Mouse (Mus musculus) heart, adult 2 months (tissue): ENCODE measurements around the gene Gm21188. TPM values are rescaled to one million over a fixed set of nuclear protein-coding genes. Genes with fewer than 3 reads are reported as not detected.
"Not testable (repeated sequence)": the region's sequence is repeated elsewhere in the genome, so short reads cannot be mapped to it uniquely, and the experiment has no call there.

Source experiments
- DNase-seq, 2 experiments: peaks; one replicate each; pipeline ENCODE4 v3.0.0; 2021
- H3K27ac ChIP-seq: fragments of 200-600 bp; 2 replicates; pipeline ENCODE4 v1.8.1; 2022
- H3K27me3 ChIP-seq: fragments of 200-500 bp; 2 replicates; pipeline ENCODE4 v1.6.1; 2012; ENCODE audit warnings: mild to moderate bottlenecking, low read length, inconsistent platforms, mixed read lengths; ENCODE audit not compliant: control insufficient read depth, insufficient read depth
- H3K36me3 ChIP-seq: fragments of 200-500 bp; 2 replicates; pipeline ENCODE4 v1.6.1; 2012; ENCODE audit warnings: low read length, inconsistent platforms; ENCODE audit not compliant: control insufficient read depth, insufficient read depth
- H3K4me1 ChIP-seq: fragments of 200-500 bp; 2 replicates; pipeline ENCODE4 v1.6.1; 2011; ENCODE audit warnings: low read length; ENCODE audit not compliant: control insufficient read depth, insufficient read depth
- H3K4me3 ChIP-seq: fragments of 200-600 bp; 2 replicates; pipeline ENCODE4 v1.8.1; 2022
- H3K79me2 ChIP-seq: fragments of 200-500 bp; replicated peaks from 2 replicates; pipeline ENCODE4 v1.6.1; 2012; ENCODE audit warnings: mild to moderate bottlenecking, inconsistent platforms, low read length, moderate library complexity, mixed read lengths; ENCODE audit not compliant: control insufficient read depth, insufficient read depth
- H3K9ac ChIP-seq: fragments of 200-500 bp; 2 replicates; pipeline ENCODE4 v1.6.1; 2012; ENCODE audit warnings: low read depth, mild to moderate bottlenecking, control low read depth, inconsistent platforms, low read length, mixed read lengths
- CTCF ChIP-seq: fragments of 200-600 bp; IDR thresholded peaks from 2 replicates; pipeline ENCODE4 v1.8.1; 2022; ENCODE audit warnings: antibody characterized with exemption, mild to moderate bottlenecking, moderate library complexity
- WGBS: fragments of 180-500 bp; shearing (Covaris S2); methylation state at CpG from one replicate; pipeline ENCODE4 v1.1.7; 2018; 5-methylcytosine and 5-hydroxymethylcytosine counted together
- intact Hi-C: fragments of 180-260 bp; cut with DNase I; formaldehyde crosslinking; loops from one replicate; pipeline ENCODE4 v1.15.1; 2025
- polyA plus RNA-seq: library from polyadenylated mRNA; depleted of rRNA; stranded (reverse); fragments of >200 nt; gene quantifications from 2 replicates; pipeline ENCODE4 v1.2.3, GENCODE M21; 2012
- total RNA-seq, 2 experiments: library from RNA; stranded (reverse); gene quantifications; 2 replicates each; pipeline ENCODE4 v1.2.3; 2021

Gm21188 gene
- total and polyA plus RNA-seq, 3 experiments = 0.23 to 0.29 TPM; not detected in 1

DNA sequence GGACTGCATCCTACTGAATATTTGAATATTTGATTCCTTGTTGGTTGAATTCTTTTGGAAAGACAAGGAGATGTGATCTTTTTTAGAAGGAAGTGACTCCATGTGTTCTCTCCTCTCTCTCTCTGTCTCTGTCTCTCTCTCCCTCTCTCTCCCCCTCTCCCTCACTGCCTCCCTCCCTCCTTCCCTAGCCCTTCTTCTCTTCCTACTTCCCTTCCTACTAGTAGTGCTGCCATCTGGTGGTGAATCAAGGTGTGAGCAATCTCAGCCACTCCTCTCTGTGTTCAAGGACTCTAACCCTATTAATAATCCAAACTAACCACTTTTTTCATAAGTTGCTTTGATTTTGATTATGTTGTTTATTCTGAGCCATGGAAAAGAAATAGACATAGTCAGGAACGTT is 30.5 kb downstream of the Gm21188 start:
- H3K4me3 ChIP-seq, H3K4me1 ChIP-seq, H3K79me2 ChIP-seq, H3K27ac ChIP-seq, H3K27me3 ChIP-seq, DNase-seq, H3K9ac ChIP-seq, H3K36me3 ChIP-seq, intact Hi-C loops: not testable (repeated sequence)
- peak; percentile 36 for TF ChIP-seq CTCF
- WGBS = no CpG with 5 or more reads among the region's 1 CpGs

DNA sequence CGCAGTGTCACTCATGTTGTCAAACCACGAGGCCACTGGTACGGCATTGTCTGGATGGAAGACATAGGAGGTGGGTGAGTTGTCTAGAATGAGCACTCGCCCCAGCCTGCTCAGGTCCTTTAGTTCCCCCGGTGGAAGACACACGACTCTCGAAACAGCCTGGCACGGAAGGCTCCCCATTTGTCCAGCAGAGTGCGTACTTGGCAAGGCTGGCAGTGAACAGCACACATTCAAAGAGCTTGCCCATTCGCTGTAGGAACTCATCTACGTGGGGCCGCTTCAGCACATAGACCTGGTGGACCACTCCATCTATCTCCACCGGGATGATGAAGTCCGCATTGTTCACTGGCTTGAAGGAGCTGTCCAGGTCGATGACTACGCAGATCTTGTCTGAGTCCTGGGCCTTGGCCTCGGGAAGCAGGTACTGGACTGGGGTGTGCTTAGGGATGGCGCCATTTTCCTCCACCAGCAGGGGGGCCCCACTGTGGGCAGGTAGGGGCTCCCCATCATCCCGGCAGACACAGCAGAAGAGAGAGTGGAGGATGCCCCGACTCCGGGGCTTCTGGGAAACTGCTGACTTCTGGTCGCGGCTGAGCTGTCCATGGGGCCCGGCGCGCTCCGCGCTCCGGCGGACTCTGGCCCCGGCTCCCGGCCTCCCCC is 36.5 kb downstream of the Gm21188 start:
- intact Hi-C loops = not testable (repeated sequence)

DNA sequence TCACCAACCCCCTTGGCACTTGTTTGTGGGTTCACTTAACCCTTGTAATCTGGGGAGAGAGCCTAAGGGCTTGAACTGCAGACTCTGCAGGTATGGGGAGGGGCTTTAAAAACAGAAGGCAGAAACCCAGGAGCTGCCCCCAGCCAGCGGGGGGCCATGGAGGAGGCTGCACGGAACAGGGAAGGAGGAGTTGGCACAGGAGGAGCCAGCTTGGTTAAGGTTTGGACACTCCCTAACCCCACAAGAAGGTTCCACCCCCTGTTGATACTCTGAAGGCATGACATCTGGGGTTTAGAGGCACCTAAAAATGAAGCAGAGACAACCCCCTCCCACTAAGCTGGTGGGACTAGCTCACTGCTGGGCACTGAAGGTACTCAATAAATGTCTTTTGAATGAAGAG is 38.0 kb downstream of the Gm21188 start:
- H3K36me3 ChIP-seq, intact Hi-C loops, H3K4me3 ChIP-seq, H3K4me1 ChIP-seq, H3K27me3 ChIP-seq, DNase-seq, H3K79me2 ChIP-seq, H3K27ac ChIP-seq, H3K9ac ChIP-seq: not testable (repeated sequence)
- no CpG with 5 or more reads among the region's 2 CpGs for WGBS

More for the DNA sequence above, 36.5 kb downstream of the Gm21188 start:
- H3K27me3 ChIP-seq, H3K27ac ChIP-seq, DNase-seq, H3K9ac ChIP-seq, H3K4me3 ChIP-seq, H3K79me2 ChIP-seq, H3K36me3 ChIP-seq, H3K4me1 ChIP-seq: not testable (repeated sequence)
- 2% methylated on average over 8 of the region's 32 CpGs for WGBS

DNA sequence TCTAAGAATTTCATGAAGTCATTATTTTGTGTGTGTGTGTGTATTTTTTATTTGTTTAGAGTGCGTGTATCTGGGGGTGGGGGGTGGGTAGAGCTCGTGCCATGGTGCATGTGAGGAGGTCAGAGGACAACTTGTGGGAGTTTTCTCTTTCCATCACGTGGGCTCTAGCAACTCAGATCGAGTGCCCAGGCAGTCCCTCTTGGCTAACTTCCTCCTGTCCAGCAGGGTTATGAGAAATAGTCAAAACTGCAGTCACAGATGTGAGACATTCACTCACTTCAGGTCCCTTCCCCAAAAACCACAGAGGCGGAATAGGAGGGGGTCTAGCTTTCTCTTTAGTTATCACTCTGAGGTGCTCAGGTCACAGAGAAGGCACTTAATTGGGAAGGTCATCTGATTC is 38.5 kb downstream of the Gm21188 start:
- intact Hi-C loops, H3K4me3 ChIP-seq: not testable (repeated sequence)
- WGBS = no CpG with 5 or more reads among the region's 5 CpGs

DNA sequence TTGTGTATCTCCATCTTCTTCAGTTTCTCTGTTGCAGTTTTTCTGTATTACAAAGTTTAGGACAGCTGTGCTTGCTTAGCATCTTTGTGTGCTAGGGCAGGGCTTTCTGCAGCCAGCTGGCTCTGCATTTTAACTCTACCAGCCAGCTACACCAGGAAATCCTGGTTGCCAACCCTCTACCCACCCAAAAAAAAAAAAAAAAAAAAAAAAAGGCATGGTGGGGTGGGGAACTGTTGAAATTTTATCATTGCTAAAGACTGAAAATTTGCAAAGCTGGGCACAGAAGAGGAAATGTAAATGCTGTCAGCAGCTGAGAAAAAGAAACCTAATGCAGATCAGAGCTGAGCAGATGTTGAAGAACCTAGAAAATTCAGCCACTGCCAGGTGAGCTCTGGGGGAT is 41.9 kb downstream of the Gm21188 start:
- H3K79me2 ChIP-seq, H3K27ac ChIP-seq, H3K4me3 ChIP-seq, H3K36me3 ChIP-seq, H3K27me3 ChIP-seq, H3K4me1 ChIP-seq, H3K9ac ChIP-seq, DNase-seq, intact Hi-C loops: not testable (repeated sequence)

More for the DNA sequence above, 38.5 kb downstream of the Gm21188 start:
- H3K27ac ChIP-seq, H3K9ac ChIP-seq, H3K27me3 ChIP-seq, H3K79me2 ChIP-seq, DNase-seq, H3K36me3 ChIP-seq, H3K4me1 ChIP-seq: not testable (repeated sequence)

DNA sequence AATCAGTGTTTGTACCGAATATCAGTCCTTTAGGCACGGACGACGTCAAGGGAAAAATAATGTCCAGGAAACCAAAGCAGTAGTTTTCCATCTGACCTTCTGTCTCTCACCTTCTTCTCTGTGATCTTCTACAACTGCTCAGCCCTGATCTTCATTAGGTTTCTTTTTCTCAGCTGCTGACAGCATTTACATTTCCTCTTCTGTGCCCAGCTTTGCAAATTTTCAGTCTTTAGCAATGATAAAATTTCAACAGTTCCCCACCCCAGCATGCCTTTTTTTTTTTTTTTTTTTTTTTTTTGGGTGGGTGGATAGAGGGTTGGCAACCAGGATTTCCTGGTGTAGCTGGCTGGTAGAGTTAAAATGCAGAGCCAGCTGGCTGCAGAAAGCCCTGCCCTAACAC is 52.8 kb downstream of the Gm21188 start:
- H3K4me1 ChIP-seq, H3K79me2 ChIP-seq, intact Hi-C loops, H3K27ac ChIP-seq, H3K36me3 ChIP-seq, H3K4me3 ChIP-seq, H3K9ac ChIP-seq, H3K27me3 ChIP-seq, DNase-seq: not testable (repeated sequence)
- no CpG with 5 or more reads among the region's 4 CpGs for WGBS

DNA sequence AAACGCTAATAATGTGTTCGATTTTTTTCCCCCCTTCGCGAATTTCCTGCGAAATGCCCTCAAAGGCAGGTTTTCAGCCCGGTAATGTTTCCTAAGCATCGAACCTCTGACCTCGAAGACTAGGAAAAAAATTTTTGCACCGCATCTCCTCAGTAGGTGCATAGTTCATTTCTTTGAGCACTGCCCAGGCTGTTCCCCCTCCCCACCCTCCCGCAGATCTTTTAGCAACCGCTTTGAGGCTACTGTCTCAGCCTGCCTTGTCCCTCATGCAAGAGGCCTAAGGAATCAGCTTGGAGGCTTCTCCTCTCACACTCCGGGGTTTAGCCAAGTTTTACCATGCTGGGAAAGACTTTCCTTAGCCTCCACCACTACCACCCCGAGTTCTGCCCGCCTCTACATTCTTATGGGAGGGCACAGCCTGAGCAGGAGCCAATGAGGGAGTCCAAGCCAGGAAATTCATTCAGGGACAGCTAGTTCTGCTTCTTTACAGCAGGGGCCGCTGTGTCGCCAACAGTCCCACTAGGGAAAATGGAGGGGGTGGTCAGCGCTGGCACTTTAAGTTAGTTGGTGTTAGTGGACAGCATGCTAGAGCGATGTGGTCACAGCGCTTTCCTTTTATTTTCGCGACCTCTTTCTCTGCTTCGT is 53.4 kb downstream of the Gm21188 start:
- H3K27me3 ChIP-seq, intact Hi-C loops, H3K9ac ChIP-seq, H3K27ac ChIP-seq, H3K4me3 ChIP-seq, H3K79me2 ChIP-seq, DNase-seq, H3K36me3 ChIP-seq, H3K4me1 ChIP-seq: not testable (repeated sequence)
- WGBS = no CpG with 5 or more reads among the region's 22 CpGs

DNA sequence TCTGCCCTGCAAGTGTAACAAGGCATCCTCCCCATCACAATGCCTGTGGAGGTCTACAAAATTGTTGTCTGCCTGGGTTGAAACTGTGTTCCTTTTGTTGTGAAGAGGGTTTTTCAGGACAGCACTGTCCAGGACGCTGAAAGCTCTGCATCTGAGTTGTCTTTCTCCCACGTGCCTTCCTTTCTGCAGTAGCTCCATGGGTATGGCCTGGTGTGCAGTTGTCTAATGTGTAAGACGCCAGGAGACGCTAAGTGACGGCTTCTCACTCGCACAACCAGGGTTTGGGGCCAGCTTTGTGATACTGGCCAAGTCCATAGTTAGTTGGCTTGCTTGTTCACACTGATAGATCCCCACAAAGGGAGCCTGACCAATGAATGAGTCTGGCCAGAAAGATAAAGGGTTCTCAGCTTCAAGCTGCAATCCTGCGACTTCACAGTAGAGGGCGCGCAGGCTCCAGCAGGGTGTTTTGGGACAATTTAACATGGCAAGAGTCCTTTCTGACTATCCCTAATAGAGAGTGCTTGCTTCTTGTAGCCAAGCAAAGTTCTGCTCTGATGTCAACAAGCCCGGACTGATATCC is 60.0 kb downstream of the Gm21188 start:
- H3K79me2 ChIP-seq, H3K9ac ChIP-seq, H3K4me1 ChIP-seq, DNase-seq, H3K27me3 ChIP-seq, H3K27ac ChIP-seq, H3K36me3 ChIP-seq, intact Hi-C loops, H3K4me3 ChIP-seq: not testable (repeated sequence)
- WGBS = no CpG with 5 or more reads among the region's 10 CpGs

DNA sequence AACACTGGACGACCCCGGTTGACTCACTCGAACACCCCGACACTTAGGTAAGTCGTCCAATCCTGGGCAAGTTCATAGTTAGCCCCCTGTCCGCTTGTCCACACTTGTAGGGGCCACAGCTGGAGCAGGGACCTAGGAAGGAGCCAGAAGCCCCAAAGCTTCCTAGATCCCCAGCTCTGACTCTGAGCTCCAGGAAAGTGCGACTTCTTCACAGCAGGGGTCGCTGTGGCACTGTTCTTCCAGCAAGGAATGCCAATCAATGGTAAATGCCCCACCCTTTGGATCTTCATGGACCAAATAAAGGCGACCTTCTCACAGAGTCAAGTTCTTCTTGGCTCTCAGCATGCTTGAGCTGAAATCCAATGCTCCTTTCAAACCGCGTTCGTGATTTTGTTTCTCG is 60.7 kb downstream of the Gm21188 start:
- intact Hi-C loops, H3K36me3 ChIP-seq: not testable (repeated sequence)

More for the DNA sequence above, 60.7 kb downstream of the Gm21188 start:
- H3K9ac ChIP-seq, H3K27ac ChIP-seq, H3K4me3 ChIP-seq, H3K79me2 ChIP-seq, DNase-seq, H3K4me1 ChIP-seq, H3K27me3 ChIP-seq: not testable (repeated sequence)
- WGBS = no CpG with 5 or more reads among the region's 13 CpGs
